Mouse (Mus musculus) induced T-regulatory cell, adult 2 months (primary cell): ENCODE data around the gene Gnb5.
"Not testable (repeated sequence)": the region's sequence is repeated elsewhere in the genome, so short reads cannot be mapped to it uniquely, and the experiment has no call there.

Source experiments
- DNase-seq: peaks from one replicate; pipeline ENCODE4 v3.0.0-alpha.2; 2012; ENCODE audit warnings: low read depth

The Gnb5 gene

GRCm38 (mm10) chr9:75361699-75362098 is 55.6 kb downstream of the Gnb5 start:
- DNase-seq, result peak; percentile 90

DNA sequence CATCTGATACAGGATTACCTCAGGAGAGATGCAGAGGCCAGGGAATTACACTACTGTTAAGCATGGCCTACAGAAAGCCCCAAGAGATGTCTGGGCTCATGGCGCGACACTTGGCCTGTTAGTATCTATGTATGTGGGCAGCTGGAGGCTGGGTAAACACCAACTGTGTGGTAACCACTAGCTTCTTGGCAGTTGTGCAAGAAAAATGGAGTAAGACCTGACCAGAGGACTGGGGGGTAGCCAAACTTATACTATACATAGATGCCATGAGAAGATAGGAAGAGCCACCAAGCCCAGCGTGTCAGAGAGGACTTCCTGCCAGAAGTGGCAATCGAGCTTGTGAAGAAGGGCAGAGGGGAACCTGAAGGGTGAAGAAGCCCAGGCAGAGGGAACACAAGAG is 56.1 kb downstream of the Gnb5 start:
- DNase-seq, result no peak

DNA sequence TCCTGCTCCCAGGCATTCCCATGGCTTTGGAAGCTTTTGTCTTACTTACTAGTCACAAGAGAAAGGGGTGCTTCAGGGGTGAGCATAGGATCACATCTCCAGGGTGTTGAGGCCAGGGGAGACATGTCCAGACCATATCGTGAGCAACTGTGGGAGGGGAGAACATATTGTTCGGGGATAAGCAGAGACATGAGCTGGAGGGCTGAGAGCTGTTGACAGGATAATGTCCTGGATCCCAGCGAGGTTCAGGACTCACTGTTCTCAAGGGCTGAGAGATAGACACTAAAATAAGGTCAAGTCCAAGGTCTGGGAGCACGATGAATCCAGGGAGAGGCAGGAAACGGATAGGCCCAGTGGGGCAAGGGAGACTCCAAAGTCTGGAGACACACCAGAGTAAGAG is 56.9 kb downstream of the Gnb5 start:
- DNase-seq, result no peak

DNA sequence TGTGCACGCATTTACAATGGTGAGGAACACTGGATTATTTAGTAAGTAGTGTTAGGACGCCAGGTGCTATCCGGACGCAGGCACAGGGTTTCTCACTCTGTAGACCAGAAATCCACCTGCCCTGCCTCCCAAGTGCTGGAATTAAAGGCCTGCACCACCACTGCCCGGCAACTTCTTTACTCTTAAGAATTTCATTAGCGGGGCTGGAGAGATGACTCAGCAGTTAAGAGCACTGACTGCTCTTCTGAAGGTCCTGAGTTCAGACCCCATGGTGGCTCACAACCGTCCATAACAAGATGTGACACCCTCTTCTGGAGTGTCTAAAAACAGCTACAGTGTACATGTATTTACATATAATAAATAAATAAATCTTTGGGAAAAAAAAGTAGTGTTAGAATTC is 57.6 kb downstream of the Gnb5 start:
- not testable (repeated sequence) for DNase-seq

- DNase-seq, result no peak
Measured at GRCm38 (mm10) chr9:75365195-75365594, 59.1 kb downstream of the Gnb5 start.

- DNase-seq, result no peak
Measured at GRCm38 (mm10) chr9:75366191-75366590, 60.1 kb downstream of the Gnb5 start.

DNA sequence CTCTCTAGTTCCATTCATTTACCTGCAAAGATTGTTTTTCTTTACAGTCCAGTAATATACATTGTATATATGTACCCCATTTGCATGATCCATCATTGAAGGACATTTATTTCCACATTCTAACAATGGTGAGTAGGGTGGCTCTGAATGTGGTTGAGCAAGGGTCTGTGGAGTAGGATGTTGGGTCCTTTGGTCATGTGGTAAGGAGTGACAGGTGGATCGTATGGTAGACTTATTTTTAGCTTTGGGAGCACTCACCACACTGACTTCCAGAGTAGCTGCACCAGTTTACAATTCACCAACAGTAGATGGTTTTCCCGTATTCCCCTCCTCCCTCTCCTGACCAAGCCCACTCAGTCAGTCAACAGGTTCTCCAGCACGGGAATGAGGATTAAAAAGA is 62.7 kb downstream of the Gnb5 start:
- no peak for DNase-seq

- DNase-seq, result no peak
Measured at GRCm38 (mm10) chr9:75375606-75376005, 69.5 kb downstream of the Gnb5 start.

DNA sequence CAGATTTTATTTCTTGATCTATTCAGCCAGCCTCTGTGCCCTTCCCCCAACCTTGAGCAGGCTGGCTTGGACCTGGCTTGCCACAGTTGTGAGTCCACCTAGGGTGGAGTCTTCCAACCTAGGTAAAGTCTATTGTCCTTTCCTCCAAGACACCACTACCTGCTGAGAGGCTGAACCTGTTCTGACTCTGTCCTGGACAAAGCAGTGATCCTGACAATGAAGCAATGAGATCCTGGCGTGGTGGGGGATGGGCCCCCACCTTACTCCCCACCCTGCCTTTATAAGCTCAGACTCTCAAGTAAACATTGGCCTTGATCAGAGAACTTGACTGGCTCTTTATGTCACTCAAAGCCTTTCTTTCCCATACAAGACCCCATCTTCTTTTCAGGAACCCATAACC is 70.3 kb downstream of the Gnb5 start:
- DNase-seq, result no peak

DNA sequence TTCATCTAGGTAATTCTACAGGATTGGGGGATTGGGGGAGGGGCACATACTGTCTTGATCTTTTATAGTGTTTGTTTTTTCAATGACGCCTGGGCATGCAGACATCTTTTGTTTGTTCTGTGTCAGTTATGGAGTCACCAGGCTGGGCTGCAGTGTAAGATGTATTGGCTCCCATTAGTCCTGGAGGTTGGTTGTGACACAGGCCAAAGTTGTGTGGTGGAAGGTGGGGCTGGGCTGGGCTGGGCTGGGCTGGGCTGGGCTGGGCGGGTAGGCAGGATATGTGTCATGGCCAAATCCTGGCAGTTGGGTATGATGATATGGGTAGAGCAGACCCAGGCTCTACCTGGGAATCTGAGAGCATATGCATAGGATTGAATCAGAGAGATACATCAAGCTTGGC is 72.7 kb downstream of the Gnb5 start:
- no peak for DNase-seq

- DNase-seq, result no peak
Measured at GRCm38 (mm10) chr9:75382825-75383224, 76.7 kb downstream of the Gnb5 start.

- DNase-seq, result peak; percentile 60
Measured at GRCm38 (mm10) chr9:75383785-75384184, 77.7 kb downstream of the Gnb5 start.

DNA sequence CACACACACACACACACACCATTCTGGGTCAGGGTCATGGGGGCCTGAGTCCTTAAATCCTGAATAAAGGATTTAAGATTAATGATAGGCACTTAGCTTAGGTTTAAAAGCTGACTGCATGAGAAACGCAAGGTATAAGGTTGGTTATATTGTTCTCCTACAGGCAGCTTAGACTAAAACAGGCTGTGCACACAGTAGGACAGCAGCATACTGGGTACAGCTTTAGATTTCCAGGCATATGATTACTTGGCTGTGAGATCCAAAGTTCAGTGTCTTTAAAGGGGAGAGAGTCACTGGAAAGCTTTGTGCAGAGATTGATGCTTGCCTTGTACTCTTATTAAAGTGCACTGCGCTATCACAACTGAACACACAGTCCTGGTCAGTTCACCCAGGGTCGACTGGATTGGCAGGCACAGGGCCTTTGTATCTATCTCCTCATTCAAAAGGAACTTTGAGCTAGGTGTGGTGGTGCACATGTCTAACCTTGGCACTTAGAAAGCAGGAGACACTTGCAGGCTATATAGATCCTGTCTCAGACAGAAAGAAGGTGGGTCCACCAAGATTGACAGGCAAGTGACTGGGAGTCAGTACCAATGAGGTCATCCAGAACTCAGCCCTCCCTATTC is 78.4 kb downstream of the Gnb5 start:
- DNase-seq, result no peak

DNA sequence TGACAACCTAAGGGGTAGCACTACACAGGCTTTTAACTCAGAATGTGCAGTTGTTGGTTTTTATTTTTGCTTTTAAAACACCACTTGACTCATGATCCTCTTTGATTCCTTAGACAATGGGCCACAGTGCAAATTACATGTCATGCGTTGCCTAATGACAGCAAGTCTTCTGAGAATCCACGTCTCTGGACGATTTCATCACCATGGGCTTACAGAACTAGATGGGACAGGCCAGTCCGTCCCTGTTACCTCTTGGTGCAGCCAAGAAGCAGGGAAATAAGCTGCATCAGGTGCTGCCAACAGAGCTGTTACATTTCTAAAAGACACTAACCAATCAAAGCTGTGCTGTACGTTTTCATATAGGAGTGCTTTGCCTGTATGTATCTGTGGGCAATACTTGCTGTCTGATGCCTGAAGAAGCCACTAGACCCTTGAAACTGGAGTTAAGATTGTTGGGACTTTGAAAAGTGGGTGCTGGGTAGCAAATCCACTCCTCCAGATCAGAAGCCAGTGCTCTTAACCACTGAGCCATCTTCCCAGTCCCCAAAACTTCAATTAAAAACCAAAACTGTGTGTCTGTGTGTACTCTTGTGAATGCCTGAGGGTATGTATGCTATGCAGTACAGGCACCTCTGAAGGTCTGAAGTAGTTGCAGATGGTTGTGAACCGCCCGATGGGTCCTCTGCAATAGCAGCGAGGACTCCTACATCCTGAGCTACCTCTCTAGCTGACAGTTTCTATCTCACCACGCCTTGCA is 79.3 kb downstream of the Gnb5 start:
- no peak for DNase-seq

DNA sequence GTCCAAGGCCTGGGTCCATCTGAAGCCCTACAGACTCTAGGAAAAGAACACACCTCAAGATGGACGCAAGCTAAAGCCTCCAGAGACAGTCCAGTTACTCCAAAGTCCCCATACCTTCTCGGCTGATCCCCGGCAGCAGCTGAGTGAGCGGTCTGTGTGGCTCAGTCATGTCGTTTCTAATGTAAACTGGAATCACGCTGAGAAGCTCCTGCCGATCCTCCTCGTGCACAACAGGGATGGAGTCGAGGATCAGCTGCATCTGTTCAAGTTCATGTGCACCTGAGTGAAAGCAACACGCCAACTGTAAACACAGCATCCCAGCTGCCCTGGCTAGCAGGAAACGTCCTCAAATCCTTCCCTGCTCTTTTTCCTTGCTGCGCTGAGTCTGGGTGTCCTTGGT is 87.2 kb downstream of the Gnb5 start:
- DNase-seq, result no peak
